Mouse (Mus musculus) stomach, postnatal 0 days (tissue): ENCODE measurements around the gene Ppp3ca.

ENCODE experiments used
- CTCF ChIP-seq: IDR thresholded peaks from 2 replicates; pipeline ENCODE4 v1.5.1; 2016; ENCODE audit warnings: antibody characterized with exemption, low read depth, mild to moderate bottlenecking, moderate library complexity
- EP300 ChIP-seq: optimal IDR thresholded peaks from 2 replicates; pipeline ENCODE3; 2016; ENCODE audit warnings: antibody characterized with exemption

DNA sequence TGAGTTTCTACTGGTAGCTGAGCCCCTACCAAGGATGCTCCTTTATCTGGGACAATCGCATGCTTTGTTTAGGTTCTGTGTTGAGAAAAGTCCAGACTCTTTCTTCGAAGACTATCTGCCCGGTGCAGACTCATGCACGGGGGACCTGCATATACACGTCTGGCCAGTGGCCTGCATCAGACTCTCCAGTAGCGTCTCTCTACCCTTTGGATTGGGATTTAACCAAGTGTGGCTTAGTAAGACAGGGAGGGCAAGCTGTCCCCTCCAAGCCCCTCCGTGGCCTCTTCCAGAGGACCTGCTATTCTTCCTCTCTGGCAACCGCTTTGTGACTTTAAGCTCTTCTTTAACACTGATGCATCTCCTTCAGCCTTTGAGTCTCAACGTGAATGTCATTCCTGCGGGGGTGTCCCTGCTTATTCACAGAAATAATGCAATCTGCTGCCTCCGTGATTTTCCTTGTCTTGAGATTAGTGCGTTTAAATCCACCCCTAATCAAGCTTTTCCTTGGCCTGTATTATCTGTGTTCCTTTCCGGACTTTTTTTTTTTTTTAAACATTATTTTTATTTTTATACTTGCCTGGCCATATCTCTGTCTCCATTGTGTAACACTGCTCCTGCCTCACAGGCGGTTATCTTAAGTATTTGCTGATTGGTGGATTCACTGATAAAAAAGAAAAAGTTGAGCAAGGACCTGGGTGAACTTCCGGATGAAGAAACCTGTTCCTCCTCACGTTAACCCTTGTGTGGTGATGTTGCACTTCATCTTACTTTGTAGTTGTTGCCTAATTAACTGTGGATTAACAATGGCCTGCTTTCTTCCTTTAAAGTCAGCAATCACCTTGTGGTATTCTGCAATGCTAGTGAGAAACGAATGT is 166.6 kb downstream of the Ppp3ca start:
- TF ChIP-seq EP300 (no peak), CTCF (no peak)
